Mouse (Mus musculus) hindbrain, embryonic 11.5 days (tissue): ENCODE measurements around the gene Itpk1. TPM values are rescaled to one million over a fixed set of nuclear protein-coding genes. Genes with fewer than 3 reads are reported as not detected.
A peak's percentile ranks its signal among the peaks of the same experiment; 100 is the strongest.

Source experiments
- ATAC-seq: fragments of 200-750 bp; cut with Nextera tagmentation; 2 replicates; pipeline ENCODE4 v1.8.0; 2017; ENCODE audit warnings: mild to moderate bottlenecking, moderate TSS enrichment, moderate library complexity; ENCODE audit not compliant: low FRiP score
- DNase-seq: peaks from one replicate; pipeline ENCODE4 v3.0.0-alpha.2; 2015; ENCODE audit warnings: low spot score
- H3K27ac ChIP-seq: fragments of 300-500 bp; sonication (generic); 2 replicates; pipeline ENCODE4 v1.5.1; 2014; ENCODE audit warnings: mild to moderate bottlenecking, low read depth, low read length
- H3K27me3 ChIP-seq: fragments of 300-500 bp; sonication (generic); 2 replicates; pipeline ENCODE4 v1.6.1; 2014; ENCODE audit warnings: mild to moderate bottlenecking, low read length, moderate library complexity, mixed read lengths; ENCODE audit not compliant: control insufficient read depth, insufficient read depth
- H3K36me3 ChIP-seq: fragments of 300-500 bp; sonication (generic); 2 replicates; pipeline ENCODE4 v1.6.1; 2014; ENCODE audit warnings: mild to moderate bottlenecking, low read length, moderate library complexity, mixed read lengths; ENCODE audit not compliant: control insufficient read depth, insufficient read depth
- H3K4me1 ChIP-seq: fragments of 300-500 bp; sonication (generic); replicated peaks from 2 replicates; pipeline ENCODE4 v1.6.1; 2014; ENCODE audit warnings: low read length, mixed read lengths; ENCODE audit not compliant: control insufficient read depth, insufficient read depth
- H3K4me2 ChIP-seq: fragments of 300-500 bp; sonication (generic); replicated peaks from 2 replicates; pipeline ENCODE4 v1.6.1; 2014; ENCODE audit warnings: mild to moderate bottlenecking, low read depth, low read length
- H3K4me3 ChIP-seq: fragments of 300-500 bp; sonication (generic); 2 replicates; pipeline ENCODE4 v1.5.1; 2014; ENCODE audit warnings: low read depth, low read length
- H3K9ac ChIP-seq: fragments of 300-500 bp; sonication (generic); 2 replicates; pipeline ENCODE4 v1.6.1; 2014; ENCODE audit warnings: low read depth, low read length
- H3K9me3 ChIP-seq: fragments of 300-500 bp; sonication (generic); 2 replicates; pipeline ENCODE4 v1.6.1; 2016; ENCODE audit warnings: low read length; ENCODE audit not compliant: control insufficient read depth
- WGBS: fragments of 180-500 bp; shearing (Covaris S2); extraction: QIAGEN DNeasy Blood & Tissue Kit; methylation state at CpG from one replicate; pipeline ENCODE4 v1.1.7; 2014; 5-methylcytosine and 5-hydroxymethylcytosine counted together
- polyA plus RNA-seq: library from polyadenylated mRNA; unstranded; fragments of >200 nt; fragmentation: Nextera tagmentation; extraction: Ambion mirVana; gene quantifications from 2 replicates; pipeline ENCODE4 v1.2.1, GENCODE M21; 2014

The Itpk1 gene
- polyA plus RNA-seq, 1 experiment from 2014 or later: 14.1 TPM

DNA sequence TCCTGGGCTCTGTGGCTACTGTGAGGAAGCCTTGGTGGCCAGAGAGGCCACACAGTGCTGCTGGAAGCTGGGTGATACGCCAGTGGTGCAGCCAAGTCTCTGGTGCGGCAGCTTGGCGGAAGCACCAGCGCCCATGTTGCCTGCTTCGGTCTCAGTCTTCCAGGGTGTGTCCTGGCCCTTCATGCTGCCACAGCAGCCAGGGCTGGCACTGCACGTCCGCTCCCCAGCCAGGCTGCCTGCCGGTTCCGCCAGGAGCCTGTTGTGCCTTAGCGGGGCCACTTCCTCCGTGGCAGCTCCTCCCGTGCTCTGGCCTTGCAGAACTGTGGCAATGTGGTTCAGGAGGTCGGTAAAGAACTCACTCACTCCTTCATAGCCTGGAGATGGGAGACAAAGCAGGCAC lies 134.6 kb downstream of the Itpk1 start:
- Histone ChIP-seq H3K27me3 (no peaks in the 10 kb centered on the region), H3K36me3 (no peaks in the 10 kb centered on the region), H3K9me3 (no peaks in the 10 kb centered on the region), H3K4me1 (no peaks in the 10 kb centered on the region), H3K27ac (no peak overlapping the region), H3K4me3 (no peak overlapping the region), H3K9ac (no peak overlapping the region), H3K4me2 (no peak overlapping the region)
- 87% methylated on average over 13 of the region's 13 CpGs for WGBS
- DNase-seq: no peak
- ATAC-seq: no peak

DNA sequence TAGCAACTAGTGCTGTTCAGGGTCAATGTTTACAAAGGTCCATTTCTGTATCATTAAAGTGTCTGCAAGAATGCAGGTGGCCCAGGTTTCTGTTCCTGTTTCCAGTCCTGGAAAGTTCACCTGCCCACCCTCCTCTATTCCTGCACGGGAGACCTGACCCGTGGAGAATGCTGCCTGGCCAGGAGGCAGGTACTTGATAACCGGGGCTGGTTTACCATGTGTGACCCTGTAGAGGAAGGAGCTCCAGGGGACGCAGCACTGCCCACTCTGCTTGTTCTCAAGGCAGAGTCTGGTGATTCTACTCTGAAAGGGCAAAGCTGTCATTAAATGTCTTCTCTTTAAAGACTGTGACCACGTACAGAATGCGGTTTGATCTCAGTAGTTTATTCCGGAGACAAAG lies 136.5 kb downstream of the Itpk1 start:
- 82% methylated on average over 7 of the region's 7 CpGs for whole genome bisulfite sequencing
- no peaks in the 10 kb centered on the region for H3K27me3 ChIP-seq

DNA sequence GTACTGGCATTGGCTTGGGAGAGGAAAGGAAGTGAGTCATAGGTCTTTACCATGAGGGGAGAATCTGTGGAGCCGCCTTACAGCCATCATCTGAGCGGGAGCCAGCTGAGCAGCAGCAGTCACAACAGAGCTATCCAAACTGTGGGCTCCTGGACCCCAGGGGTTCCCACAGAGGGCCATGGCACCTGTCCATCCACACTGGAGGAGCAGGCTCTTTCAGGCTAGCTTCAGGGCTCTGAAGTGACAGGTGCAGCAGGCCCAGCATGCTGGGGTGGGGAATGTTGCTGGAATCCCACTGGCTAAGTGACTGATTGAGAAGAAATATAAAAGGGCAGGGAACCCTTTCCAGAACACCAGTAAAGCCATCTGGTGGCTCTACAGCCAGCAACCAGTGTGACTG lies 137.8 kb downstream of the Itpk1 start:
- 87% methylated on average over 2 of the region's 2 CpGs for WGBS
- H3K9me3 ChIP-seq: no peaks in the 10 kb centered on the region
- H3K4me3 ChIP-seq: no peak overlapping the region

More for the DNA sequence above, 136.5 kb downstream of the Itpk1 start:
- Histone ChIP-seq H3K4me1 (no peaks in the 10 kb centered on the region), H3K36me3 (no peaks in the 10 kb centered on the region), H3K9me3 (no peaks in the 10 kb centered on the region), H3K4me2 (no peak overlapping the region), H3K4me3 (no peak overlapping the region), H3K27ac (no peak overlapping the region), H3K9ac (no peak overlapping the region)
- no peak for ATAC-seq
- no peak for DNase-seq

DNA sequence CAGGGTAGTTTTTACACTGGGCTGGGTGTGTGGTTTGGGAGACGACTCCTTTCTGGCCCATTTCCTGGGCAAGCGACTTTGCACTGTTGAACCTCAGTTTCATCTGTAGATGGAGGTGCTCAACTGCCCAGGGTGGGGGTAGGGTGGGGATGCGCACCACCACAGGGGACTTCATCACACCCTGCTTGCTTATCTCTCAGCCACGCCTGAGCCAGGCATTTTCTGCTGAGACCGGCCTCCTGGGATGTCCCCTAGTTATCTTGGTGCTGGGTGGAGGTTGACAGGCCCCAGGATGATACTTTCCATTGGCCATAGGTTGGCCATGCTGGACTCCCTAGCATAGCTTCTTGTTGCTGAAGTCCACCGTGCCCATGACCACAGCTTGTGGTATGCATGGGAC lies 139.6 kb downstream of the Itpk1 start:
- no peak for ATAC-seq
- no peaks in the 10 kb centered on the region for H3K4me1 ChIP-seq
- 83% methylated on average over 6 of the region's 6 CpGs for WGBS

More for the DNA sequence above, 137.8 kb downstream of the Itpk1 start:
- Histone ChIP-seq H3K4me1 (no peaks in the 10 kb centered on the region), H3K27ac (no peak overlapping the region), H3K9ac (no peak overlapping the region), H3K36me3 (no peaks in the 10 kb centered on the region), H3K27me3 (no peaks in the 10 kb centered on the region), H3K4me2 (no peak overlapping the region)
- ATAC-seq (no peak), DNase-seq (no peak)

DNA sequence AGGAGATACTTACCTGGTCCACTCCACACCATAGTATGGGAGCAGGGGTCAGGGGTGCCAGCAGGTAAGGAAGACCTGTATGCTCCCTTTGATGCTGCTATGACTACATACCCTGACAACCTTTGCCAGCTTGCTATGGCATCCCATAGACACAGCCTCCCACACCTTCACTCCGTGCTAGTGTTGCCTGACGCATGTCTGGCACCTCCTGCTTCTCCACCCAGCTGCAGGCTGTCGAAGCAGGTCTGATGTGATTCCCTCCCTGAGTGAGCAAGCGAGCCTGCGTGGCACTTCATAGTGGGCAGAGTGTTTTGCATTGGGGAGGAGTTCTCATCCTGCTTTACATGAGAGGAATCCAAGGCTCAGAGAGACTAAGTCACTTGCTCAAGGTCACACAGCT lies 147.4 kb downstream of the Itpk1 start:
- Histone ChIP-seq H3K4me3 (no peak overlapping the region), H3K4me1 (0 out of 2 replicates have a peak, but pooled peaks cover 3% of the 10 kb centered on the region), H3K27ac (no peak overlapping the region), H3K9me3 (no peaks in the 10 kb centered on the region), H3K27me3 (peaks cover 5% of the 10 kb centered on the region), H3K4me2 (no peak overlapping the region), H3K36me3 (no peaks in the 10 kb centered on the region), H3K9ac (no peak overlapping the region)
- ATAC-seq: no peak
- 88% methylated on average over 5 of the region's 5 CpGs for WGBS
- DNase-seq: no peak

More for the DNA sequence above, 139.6 kb downstream of the Itpk1 start:
- H3K36me3 ChIP-seq: no peaks in the 10 kb centered on the region
- H3K27ac ChIP-seq: no peak overlapping the region
- H3K4me2 ChIP-seq: no peak overlapping the region
- H3K27me3 ChIP-seq: no peaks in the 10 kb centered on the region
- no peak overlapping the region for H3K9ac ChIP-seq
- no peaks in the 10 kb centered on the region for H3K9me3 ChIP-seq
- no peak overlapping the region for H3K4me3 ChIP-seq
- no peak for DNase-seq

DNA sequence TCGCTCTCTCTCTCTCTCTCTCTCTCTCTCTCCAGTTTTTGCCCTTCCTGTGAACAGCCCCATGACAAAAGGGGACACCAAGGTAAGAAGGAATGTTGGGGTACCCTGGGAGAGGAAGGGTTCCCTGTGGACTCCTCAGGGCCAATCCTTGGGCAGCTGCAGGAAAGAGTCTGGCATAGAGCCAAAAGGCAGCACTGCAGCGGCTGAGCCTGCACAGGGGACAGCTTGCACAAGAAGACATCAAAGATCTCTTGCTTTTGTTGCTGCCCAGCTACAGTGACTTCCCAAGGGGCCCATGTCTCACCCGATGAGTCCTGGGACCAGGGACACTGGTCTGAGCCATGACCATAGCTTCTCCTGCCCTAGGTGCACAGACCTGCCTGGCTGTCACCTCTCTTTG lies 148.9 kb downstream of the Itpk1 start:
- no peaks in the 10 kb centered on the region for H3K9me3 ChIP-seq
- peak overlapping the region; percentile 63 for H3K4me2 ChIP-seq
- peaks cover 5% of the 10 kb centered on the region for H3K27me3 ChIP-seq
- H3K4me1 ChIP-seq: 0 out of 2 replicates have a peak, but pooled peaks cover 3% of the 10 kb centered on the region
- ATAC-seq (no peak), DNase-seq (no peak)
- H3K36me3 ChIP-seq: no peaks in the 10 kb centered on the region
- H3K9ac ChIP-seq: no peak overlapping the region
- WGBS: 80% methylated on average over 3 of the region's 3 CpGs
- H3K4me3 ChIP-seq: no peak overlapping the region; the same call in 1 of the 2 replicates
- no peak overlapping the region for H3K27ac ChIP-seq

DNA sequence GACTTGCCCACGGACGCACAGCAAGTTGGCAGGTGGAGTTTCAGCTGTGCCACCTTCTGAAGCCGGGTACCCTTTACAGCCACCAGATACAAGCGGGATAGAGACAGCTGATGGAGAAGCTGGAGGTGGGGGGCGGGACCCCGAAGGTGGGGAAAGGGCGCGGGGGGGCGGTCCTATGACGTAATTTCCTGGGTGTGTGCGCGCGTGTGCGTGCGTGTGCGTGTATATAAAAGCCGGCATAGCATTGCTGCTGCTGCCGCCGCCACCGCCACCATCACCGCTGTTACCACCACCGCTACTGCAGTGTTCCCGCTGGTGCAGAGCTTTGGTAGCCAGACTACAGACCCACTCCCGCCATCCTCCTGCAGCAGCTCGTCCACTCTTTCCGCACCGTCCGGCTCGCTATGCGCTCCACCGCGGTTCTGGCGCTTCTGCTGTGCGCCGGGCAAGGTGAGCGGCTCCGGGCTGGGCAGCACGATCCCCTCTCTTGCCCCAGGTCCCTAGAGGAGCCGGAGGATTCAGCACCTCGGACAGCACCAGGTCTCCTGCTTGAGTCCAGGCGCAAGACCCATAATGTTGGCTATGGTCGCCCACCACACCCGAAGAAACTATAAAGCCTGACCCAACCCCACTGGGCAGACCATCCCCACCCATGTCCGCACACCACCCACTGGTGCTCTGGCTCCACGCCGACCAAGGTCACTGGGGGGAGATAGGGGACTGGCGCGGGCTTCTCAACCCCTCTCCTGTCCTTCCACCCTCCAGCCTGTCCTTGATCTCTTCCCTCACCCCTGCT lies 149.8 kb downstream of the Itpk1 start, which contains the start of gene Chga:
TSS of gene Chga (plus strand) at position 249 of the 796 bp plus-strand sequence.
- Histone ChIP-seq H3K9me3 (no peaks in the 10 kb centered on the region), H3K27me3 (peaks cover 5% of the 10 kb centered on the region), H3K27ac (no peak within 1 kb of the TSS), H3K4me2 (peak within 1 kb of the TSS; percentile 63), H3K9ac (peak within 1 kb of the TSS; percentile 62), H3K4me3 (peak within 1 kb of the TSS; percentile 55), H3K36me3 (no peaks in the 10 kb centered on the region), H3K4me1 (0 out of 2 replicates have a peak, but pooled peaks cover 3% of the 10 kb centered on the region)
- DNase-seq (peak; percentile 88), ATAC-seq (peak; percentile 84)
- WGBS: 3% methylated on average over 44 of the region's 48 CpGs

DNA sequence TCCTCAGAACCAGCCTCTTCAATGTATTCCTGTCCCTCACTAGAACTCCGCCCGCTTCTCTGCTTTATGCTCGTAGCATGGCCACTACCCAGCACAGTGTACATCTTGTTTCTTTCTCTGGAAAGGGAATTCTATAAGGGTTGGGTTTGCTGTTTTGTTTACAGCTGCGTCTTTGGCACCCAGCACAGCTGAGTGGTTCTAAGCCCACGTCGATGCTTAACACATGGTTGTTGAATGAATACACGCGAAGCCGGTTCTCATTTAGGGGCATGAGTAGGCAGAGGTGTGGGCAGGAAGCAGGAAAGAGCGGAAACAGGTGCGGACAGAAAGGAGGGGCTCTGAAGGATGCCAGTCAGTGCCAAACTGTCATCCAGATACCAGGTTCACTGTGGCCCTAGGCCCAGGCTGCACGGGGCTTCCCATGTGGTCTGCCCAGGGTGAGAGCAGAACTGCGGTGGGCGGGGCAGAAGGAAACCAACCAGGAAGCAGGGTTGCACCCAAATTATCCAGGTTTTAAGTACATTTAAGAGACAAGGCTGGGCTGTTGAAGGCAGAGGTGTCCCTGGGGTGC lies 150.9 kb downstream of the Itpk1 start:
- no peak for ATAC-seq
- Histone ChIP-seq H3K4me1 (0 out of 2 replicates have a peak, but pooled peaks cover 3% of the 10 kb centered on the region), H3K4me2 (peak overlapping the region; percentile 63), H3K27ac (no peak overlapping the region), H3K9ac (no peak overlapping the region; the same call in 1 of the 2 replicates), H3K36me3 (no peaks in the 10 kb centered on the region), H3K9me3 (no peaks in the 10 kb centered on the region), H3K4me3 (no peak overlapping the region), H3K27me3 (peaks cover 5% of the 10 kb centered on the region)
- no peak for DNase-seq
- WGBS: 79% methylated on average over 14 of the region's 14 CpGs
